Mouse (Mus musculus): ENCODE data around the gene Pds5b.
"Not testable (repeated sequence)": the region's sequence is repeated elsewhere in the genome, so short reads cannot be mapped to it uniquely, and the experiment has no call there.

Pds5b gene

DNA sequence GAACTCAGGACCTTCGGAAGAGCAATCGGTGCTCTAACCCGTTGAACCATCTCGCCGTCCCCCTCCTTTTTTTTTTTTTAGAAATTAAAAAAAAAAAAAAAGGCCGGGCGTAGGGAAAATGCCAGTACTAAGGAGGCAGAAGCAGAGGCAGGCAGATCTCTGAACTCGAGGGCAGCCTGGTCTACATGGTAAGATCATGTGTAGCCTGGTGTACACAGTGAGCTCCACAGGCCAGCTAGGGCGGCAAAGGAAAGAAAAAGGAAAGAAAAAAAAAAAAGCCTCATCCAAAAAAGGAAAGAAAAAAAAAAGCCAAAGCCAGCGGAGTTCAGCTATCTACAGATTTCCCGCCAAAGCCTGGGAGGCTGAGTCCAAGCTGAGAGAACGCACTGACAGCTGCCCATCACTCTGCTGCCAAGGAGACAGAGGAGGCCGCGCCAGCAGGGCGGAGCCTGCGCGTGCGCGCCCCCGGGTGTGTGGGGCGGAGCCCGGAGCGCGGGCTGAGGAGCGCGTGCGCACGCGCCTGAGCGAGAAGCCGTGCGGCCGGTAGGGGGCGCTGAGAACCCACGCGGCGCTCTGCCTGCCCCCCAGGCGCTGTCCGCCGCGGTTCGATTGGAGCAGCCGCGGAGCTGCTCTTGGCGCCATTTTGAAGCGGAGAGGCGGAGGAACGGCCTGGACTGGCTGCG, at the start of gene Pds5b:
TSS of gene Pds5b (plus strand) at position 587 of the 683 bp plus-strand sequence.
- peak; percentile 90 to 91 for DNase-seq (ENCODE audit: low spot score in 2 of 2)

- DNase-seq (ENCODE audit: low spot score in 2 of 2), result no peak
Measured at GRCm38 (mm10) chr5:150625528-150625927, 48.0 kb upstream of the Pds5b start.

- no peak for DNase-seq (ENCODE audit: low spot score in 2 of 2)
Measured at GRCm38 (mm10) chr5:150629272-150629671, 44.3 kb upstream of the Pds5b start.

GRCm38 (mm10) chr5:150629692-150630091, 43.8 kb upstream of the Pds5b start:
- no peak for DNase-seq (ENCODE audit: low spot score in 2 of 2)

GRCm38 (mm10) chr5:150641440-150641839, 32.1 kb upstream of the Pds5b start:
- no peak for DNase-seq (ENCODE audit: low spot score in 2 of 2)

GRCm38 (mm10) chr5:150643390-150643789, 30.1 kb upstream of the Pds5b start:
- not testable (repeated sequence) for DNase-seq (ENCODE audit: low spot score in 2 of 2)

GRCm38 (mm10) chr5:150644926-150645325, 28.6 kb upstream of the Pds5b start:
- no peak for DNase-seq (ENCODE audit: low spot score in 2 of 2)

DNA sequence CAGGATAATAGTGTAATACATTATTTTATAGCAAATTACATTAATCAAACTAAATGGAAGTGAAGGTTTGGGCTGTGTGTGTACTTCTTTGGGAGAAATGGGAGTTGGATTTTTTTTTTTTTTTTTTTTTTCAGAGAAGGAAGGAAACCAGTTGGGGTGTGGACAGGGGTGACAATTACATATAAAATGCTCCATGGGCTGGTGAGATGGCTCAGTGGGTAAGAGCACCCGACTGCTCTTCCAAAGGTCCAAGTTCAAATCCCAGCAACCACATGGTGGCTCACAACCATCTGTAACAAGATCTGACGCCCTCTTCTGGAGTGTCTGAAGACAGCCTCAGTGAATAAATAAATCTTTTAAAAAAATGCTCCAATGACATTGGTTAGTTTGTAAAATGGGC, 21.0 kb upstream of the Pds5b start:
- no peak for DNase-seq (ENCODE audit: low spot score in 2 of 2)

DNA sequence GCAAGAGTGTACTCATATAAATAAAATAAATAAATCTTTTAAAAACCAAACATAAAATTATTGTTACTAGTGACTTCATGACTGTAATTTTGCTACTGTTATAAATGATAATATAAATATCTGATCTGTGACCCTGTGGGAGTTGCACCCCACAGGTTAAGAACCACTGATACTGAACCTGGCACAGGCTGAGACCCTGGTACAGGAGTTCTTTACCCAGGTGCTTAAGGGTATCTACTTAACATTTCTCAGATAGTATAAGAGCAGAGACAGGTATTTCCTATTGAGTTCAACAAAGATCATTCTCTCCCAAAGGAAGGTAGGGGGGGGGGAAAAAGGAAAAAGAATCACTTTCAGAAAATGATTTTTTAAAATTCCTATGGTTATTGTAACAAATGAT, 19.0 kb upstream of the Pds5b start:
- no peak for DNase-seq (ENCODE audit: low spot score in 2 of 2)

GRCm38 (mm10) chr5:150659425-150659824, 14.1 kb upstream of the Pds5b start:
- DNase-seq (ENCODE audit: low spot score in 2 of 2), result not testable (repeated sequence)

- not testable (repeated sequence) for DNase-seq (ENCODE audit: low spot score in 2 of 2)
Measured at GRCm38 (mm10) chr5:150660296-150660695, 13.2 kb upstream of the Pds5b start.

- DNase-seq (ENCODE audit: low spot score in 2 of 2), result not testable (repeated sequence)
Measured at GRCm38 (mm10) chr5:150663926-150664325, 9.6 kb upstream of the Pds5b start.

DNA sequence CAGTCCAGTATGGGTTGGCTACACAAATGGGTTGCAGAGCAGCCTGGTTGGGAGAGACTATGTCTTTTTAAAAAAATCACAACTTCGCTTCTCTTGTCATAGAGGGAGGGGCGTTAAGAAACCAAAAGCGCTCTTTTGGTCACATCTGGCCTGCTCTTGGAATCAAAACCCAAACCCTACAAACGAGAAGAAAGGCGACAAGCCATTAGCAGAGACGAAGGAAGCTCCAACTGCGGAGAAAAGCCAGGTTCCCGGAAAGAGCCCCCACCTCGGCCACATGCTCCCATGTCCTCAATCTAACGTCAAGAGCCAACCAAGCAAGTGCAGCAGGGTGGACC, 8.8 kb upstream of the Pds5b start:
- no peak for DNase-seq (ENCODE audit: low spot score in 2 of 2)

- DNase-seq (ENCODE audit: low spot score in 2 of 2), result peak; percentile 98
Measured at GRCm38 (mm10) chr5:150665132-150665954, 8.2 kb upstream of the Pds5b start.

- not testable (repeated sequence) for DNase-seq (ENCODE audit: low spot score in 2 of 2)
Measured at GRCm38 (mm10) chr5:150666133-150666739, 7.3 kb upstream of the Pds5b start, which contains the start of gene N4bp2l2. N4bp2l2 (minus strand) TSS chr5:150666183.

GRCm38 (mm10) chr5:150668731-150669130, 4.8 kb upstream of the Pds5b start:
- DNase-seq (ENCODE audit: low spot score in 2 of 2), result no peak

- no peak for DNase-seq (ENCODE audit: low spot score in 2 of 2)
Measured at GRCm38 (mm10) chr5:150672343-150672742, 1.2 kb upstream of the Pds5b start.

GRCm38 (mm10) chr5:150673880-150674621, 512 bp downstream of the Pds5b start:
- no peak for DNase-seq (ENCODE audit: low spot score in 2 of 2)

- DNase-seq (ENCODE audit: low spot score in 2 of 2), result no peak
Measured at GRCm38 (mm10) chr5:150674866-150675265, 1.3 kb downstream of the Pds5b start.

- not testable (repeated sequence) for DNase-seq (ENCODE audit: low spot score in 2 of 2)
Measured at GRCm38 (mm10) chr5:150682862-150683261, 9.3 kb downstream of the Pds5b start.

- DNase-seq (ENCODE audit: low spot score in 2 of 2), result no peak
Measured at GRCm38 (mm10) chr5:150690685-150691084, 17.1 kb downstream of the Pds5b start.

GRCm38 (mm10) chr5:150693277-150693676, 19.7 kb downstream of the Pds5b start:
- no peak for DNase-seq (ENCODE audit: low spot score in 2 of 2)

All from right cerebral cortex, postnatal 36 days (tissue).